Mouse (Mus musculus) neural tube, embryonic 11.5 days (tissue): ENCODE data around the gene Hist2h4. TPM values are rescaled to one million over a fixed set of nuclear protein-coding genes. Genes with fewer than 3 reads are reported as not detected.
"Not testable (repeated sequence)": the region's sequence is repeated elsewhere in the genome, so short reads cannot be mapped to it uniquely, and the experiment has no call there.

ENCODE experiments used
- ATAC-seq: fragments of 200-750 bp; cut with Nextera tagmentation; 2 replicates; pipeline ENCODE4 v1.8.0; 2017; ENCODE audit warnings: moderate number of reproducible peaks, mild to moderate bottlenecking, moderate TSS enrichment, moderate library complexity; ENCODE audit not compliant: insufficient read depth, low FRiP score, low TSS enrichment
- DNase-seq: peaks from one replicate; pipeline ENCODE4 v3.0.0-alpha.2; 2015; ENCODE audit warnings: low spot score
- H3K27ac ChIP-seq: fragments of 300-500 bp; sonication (generic); 2 replicates; pipeline ENCODE4 v1.5.1; 2014; ENCODE audit warnings: low read depth, mild to moderate bottlenecking, low read length
- H3K27me3 ChIP-seq: fragments of 300-500 bp; sonication (generic); 2 replicates; pipeline ENCODE4 v1.6.1; 2014; ENCODE audit warnings: mild to moderate bottlenecking, low read length, mixed read lengths; ENCODE audit not compliant: control insufficient read depth, insufficient read depth
- H3K36me3 ChIP-seq: fragments of 300-500 bp; sonication (generic); 2 replicates; pipeline ENCODE4 v1.6.1; 2014; ENCODE audit warnings: mild to moderate bottlenecking, low read length, moderate library complexity, mixed read lengths; ENCODE audit not compliant: control insufficient read depth, insufficient read depth
- H3K4me1 ChIP-seq: fragments of 300-500 bp; sonication (generic); 2 replicates; pipeline ENCODE4 v1.6.1; 2014; ENCODE audit warnings: low read length, mixed read lengths; ENCODE audit not compliant: control insufficient read depth, insufficient read depth
- H3K4me2 ChIP-seq: fragments of 300-500 bp; sonication (generic); 2 replicates; pipeline ENCODE4 v1.6.1; 2014; ENCODE audit warnings: low read depth, mild to moderate bottlenecking, moderate library complexity
- H3K4me3 ChIP-seq: fragments of 300-500 bp; sonication (generic); 2 replicates; pipeline ENCODE4 v1.5.1; 2014; ENCODE audit warnings: low read depth, low read length
- H3K9ac ChIP-seq: fragments of 300-500 bp; sonication (generic); 2 replicates; pipeline ENCODE4 v1.6.1; 2014; ENCODE audit warnings: mild to moderate bottlenecking, low read length
- H3K9me3 ChIP-seq: fragments of 300-500 bp; sonication (generic); 2 replicates; pipeline ENCODE4 v1.6.1; 2016; ENCODE audit warnings: low read length; ENCODE audit not compliant: control insufficient read depth
- WGBS: fragments of 180-500 bp; shearing (Covaris S2); extraction: QIAGEN DNeasy Blood & Tissue Kit; methylation state at CpG from one replicate; pipeline ENCODE4 v1.1.7; 2014; 5-methylcytosine and 5-hydroxymethylcytosine counted together
- polyA plus RNA-seq: library from polyadenylated mRNA; unstranded; fragments of >200 nt; fragmentation: Nextera tagmentation; extraction: Ambion mirVana; gene quantifications from 2 replicates; pipeline ENCODE4 v1.2.1, GENCODE M21; 2014

Gene Hist2h4
- polyA plus RNA-seq, 1 experiment from 2014 or later: 5.8 TPM

DNA sequence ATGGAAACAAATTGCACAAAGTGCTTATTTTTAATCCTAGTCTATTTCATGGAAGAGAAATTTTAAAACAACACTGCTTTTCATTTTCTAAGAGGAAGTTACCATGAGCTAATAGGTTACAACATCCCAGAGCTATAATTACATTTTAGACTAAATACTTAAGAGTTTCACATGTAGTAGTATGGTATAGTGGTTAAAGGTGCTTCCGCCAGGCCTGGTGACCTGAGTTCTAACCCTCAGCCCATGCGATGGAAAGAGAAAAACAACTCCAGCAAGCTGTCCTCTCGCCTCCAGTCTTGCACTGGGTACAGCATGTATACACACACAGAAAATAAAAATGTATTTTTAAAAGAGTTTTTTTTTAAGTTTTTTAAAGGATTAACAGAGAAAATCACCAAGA lies 11.3 kb downstream of the Hist2h4 start:
- ATAC-seq: no peak
- 0 out of 2 replicates have a peak, but pooled peaks cover 2% of the 10 kb centered on the region for H3K4me1 ChIP-seq
- H3K9me3 ChIP-seq: no peaks in the 10 kb centered on the region
- no peak overlapping the region for H3K4me3 ChIP-seq
- no peak overlapping the region for H3K4me2 ChIP-seq
- no peak overlapping the region for H3K27ac ChIP-seq
- no peaks in the 10 kb centered on the region for H3K27me3 ChIP-seq
- H3K9ac ChIP-seq: no peak overlapping the region
- DNase-seq: no peak
- no peaks in the 10 kb centered on the region for H3K36me3 ChIP-seq
- 90% methylated on average over 3 of the region's 3 CpGs for WGBS

DNA sequence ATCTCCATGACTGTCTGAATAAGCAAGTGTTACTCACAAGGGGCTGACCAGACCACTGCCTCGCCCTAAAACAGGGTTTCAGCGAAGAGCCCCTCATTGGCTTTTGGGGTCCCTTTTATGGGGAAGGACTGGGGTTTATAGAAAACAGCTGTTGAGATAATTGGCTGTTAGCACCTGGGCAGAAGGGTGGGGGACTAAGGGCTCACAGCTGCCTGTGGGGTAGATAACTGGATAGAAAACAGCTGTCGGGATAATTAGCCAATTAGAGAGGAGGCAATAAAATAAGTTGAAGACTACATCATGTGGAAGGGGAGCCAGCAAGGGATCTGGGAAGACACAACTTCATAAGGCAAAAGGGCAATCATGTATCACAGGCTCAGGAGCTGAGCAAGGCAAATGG lies 12.2 kb downstream of the Hist2h4 start:
- no peak overlapping the region for H3K4me2 ChIP-seq
- 0 out of 2 replicates have a peak, but pooled peaks cover 2% of the 10 kb centered on the region for H3K4me1 ChIP-seq
- H3K36me3 ChIP-seq: no peaks in the 10 kb centered on the region
- ATAC-seq: no peak
- DNase-seq: no peak
- no peak overlapping the region for H3K27ac ChIP-seq
- no peak overlapping the region for H3K4me3 ChIP-seq
- no peaks in the 10 kb centered on the region for H3K27me3 ChIP-seq
- no peak overlapping the region for H3K9ac ChIP-seq
- H3K9me3 ChIP-seq: no peaks in the 10 kb centered on the region
- WGBS: 61% methylated on average over 3 of the region's 3 CpGs

DNA sequence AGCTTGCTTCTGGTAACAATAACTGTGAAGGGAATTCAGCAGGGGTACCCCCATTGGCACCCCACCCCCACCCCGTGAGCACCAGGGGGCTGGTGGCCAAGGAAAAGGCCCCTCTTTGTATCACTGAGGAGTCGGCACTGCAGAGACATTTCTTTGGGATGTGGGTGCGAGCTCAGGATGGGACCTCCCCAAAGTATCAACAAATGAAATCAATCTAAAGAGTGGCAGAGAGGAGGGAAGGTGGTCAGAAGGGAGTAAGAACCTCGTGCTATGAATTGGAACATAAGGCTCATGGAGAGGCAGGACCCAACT lies 14.1 kb downstream of the Hist2h4 start:
- 62% methylated on average over 4 of the region's 4 CpGs for WGBS
- no peak for ATAC-seq
- DNase-seq: no peak
- H3K9ac ChIP-seq: no peak overlapping the region
- H3K36me3 ChIP-seq: no peaks in the 10 kb centered on the region
- H3K27ac ChIP-seq: no peak overlapping the region
- H3K4me1 ChIP-seq: peaks cover 7% of the 10 kb centered on the region; the same call in 1 of the 2 replicates
- no peaks in the 10 kb centered on the region for H3K9me3 ChIP-seq
- H3K27me3 ChIP-seq: no peaks in the 10 kb centered on the region
- H3K4me2 ChIP-seq: peak overlapping the region; percentile 21
- peak overlapping the region; percentile 10; the same call in 1 of the 2 replicates for H3K4me3 ChIP-seq

DNA sequence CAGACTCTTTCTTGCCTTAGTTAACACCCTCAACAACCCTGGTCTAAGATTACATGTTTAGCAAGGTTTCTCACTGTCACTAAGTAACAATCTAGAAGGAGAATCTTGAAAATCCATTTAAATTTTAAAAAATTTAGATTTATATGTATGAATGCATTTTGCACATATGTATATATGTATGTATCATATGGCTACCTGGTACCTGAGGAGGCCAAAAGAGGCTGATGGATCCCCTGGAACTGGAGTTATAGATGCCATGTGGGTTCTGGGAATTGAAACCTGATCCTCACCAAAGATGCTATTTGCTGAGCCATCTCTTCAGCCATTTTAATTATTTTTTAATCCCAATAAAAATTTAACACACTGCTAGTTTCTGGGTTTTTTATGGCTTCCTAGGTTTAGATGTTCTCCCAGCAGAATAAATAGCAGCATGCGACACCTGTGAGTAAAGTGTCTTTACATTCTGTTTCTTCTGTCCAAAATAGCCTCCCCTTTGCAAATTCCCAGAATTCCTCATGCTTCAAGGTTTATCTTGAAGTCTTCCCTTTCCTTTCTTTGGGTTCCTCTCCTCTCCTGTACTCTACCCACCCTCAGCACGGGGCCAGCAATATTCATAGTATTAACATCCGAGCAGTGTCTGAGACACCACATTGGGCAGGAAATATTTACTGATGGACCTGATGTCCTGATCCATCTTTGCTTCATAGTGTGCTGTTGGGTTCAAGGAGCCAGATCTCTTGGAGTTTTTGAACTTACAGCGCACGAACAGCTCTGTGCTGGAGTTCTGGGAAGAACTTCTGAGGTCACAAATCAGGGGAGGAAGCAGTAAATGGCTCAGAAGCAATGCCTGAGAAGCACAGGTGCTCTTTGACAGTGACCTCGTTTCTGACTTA lies 14.7 kb downstream of the Hist2h4 start:
- 51% methylated on average over 6 of the region's 6 CpGs for WGBS
- no peaks in the 10 kb centered on the region for H3K36me3 ChIP-seq
- H3K9ac ChIP-seq: no peak overlapping the region
- ATAC-seq (no peak), DNase-seq (no peak)
- H3K4me1 ChIP-seq: peaks cover 7% of the 10 kb centered on the region; the same call in 1 of the 2 replicates
- H3K4me3 ChIP-seq: peak overlapping the region; percentile 32
- no peak overlapping the region for H3K27ac ChIP-seq
- peak overlapping the region; percentile 54 for H3K4me2 ChIP-seq
- no peaks in the 10 kb centered on the region for H3K27me3 ChIP-seq
- no peaks in the 10 kb centered on the region for H3K9me3 ChIP-seq

DNA sequence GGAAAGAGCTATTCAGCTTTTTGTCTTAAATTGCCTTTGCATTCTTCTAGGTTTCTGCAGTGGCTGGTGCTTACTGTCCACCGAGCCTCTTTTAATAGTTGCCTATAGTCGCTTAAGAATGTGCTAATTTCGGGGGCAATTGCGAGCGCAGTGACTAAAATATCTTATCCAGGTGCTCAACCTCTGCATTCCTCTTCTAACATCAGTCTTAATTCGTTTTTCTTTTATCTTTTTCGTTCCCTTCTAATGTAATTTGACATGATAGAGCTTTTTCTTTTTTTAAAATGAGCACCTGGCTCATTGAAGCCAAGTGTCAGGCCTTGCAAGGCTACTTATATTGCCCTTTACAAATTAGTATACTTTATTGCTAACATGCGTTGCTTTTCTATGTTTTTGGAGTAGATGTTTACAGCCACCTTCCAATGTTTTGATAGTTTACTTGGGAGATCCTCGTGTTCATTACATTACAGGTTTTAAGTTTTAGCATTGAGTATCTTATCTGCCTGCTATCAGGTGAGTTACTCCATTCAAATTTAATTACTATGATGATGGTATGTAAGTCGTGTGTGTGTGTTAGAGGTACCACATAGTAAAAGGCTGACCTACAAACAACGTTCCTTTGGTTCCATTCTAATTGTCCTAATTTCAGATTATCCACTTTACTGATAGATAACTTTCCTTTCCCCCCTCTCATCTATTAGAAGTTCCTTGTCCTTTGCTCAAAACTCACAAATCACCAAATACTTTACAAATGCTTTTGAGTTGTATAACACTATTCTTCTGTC lies 15.6 kb downstream of the Hist2h4 start:
- peak overlapping the region; percentile 54 for H3K4me2 ChIP-seq
- no peaks in the 10 kb centered on the region for H3K9me3 ChIP-seq
- peaks cover 7% of the 10 kb centered on the region; the same call in 1 of the 2 replicates for H3K4me1 ChIP-seq
- H3K4me3 ChIP-seq: peak overlapping the region; percentile 32
- no peak for ATAC-seq
- 2% methylated on average over 11 of the region's 11 CpGs for WGBS
- no peak overlapping the region; the same call in 1 of the 2 replicates for H3K27ac ChIP-seq
- H3K36me3 ChIP-seq: no peaks in the 10 kb centered on the region
- H3K9ac ChIP-seq: peak overlapping the region; percentile 64
- DNase-seq: peak; percentile 25
- H3K27me3 ChIP-seq: no peaks in the 10 kb centered on the region

DNA sequence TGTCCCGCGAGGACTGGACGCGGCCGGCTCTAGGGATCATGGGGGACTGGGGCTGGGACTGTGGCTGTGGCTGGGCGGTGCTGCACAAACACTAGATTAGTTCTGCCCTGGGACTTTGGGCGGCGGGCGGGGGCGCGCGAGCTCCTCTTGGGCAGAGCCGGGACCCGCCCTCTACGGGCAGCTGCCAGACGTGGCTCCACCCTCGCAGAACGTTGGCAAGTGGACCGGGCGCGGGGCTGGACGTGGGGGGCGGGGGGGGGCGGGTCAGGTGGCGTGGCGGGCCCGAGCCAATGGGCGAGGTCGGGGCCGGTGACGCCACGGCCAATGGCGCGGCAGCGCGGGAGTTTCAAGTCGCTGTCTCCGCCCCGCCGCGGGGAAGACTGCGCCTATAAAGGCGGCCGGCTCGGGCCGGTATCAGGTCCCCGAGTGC lies 16.7 kb downstream of the Hist2h4 start, which contains the start of gene Hist2h3c1:
Hist2h3c1 (plus strand) TSS at position 259 of the 430 bp plus-strand sequence.
- ATAC-seq: peak; percentile 91
- not testable (repeated sequence) for DNase-seq, H3K9me3 ChIP-seq, H3K4me1 ChIP-seq, H3K27me3 ChIP-seq, H3K27ac ChIP-seq, H3K36me3 ChIP-seq
- peak within 1 kb of the TSS; percentile 64 for H3K9ac ChIP-seq
- peak within 1 kb of the TSS; percentile 54 for H3K4me2 ChIP-seq
- no CpG with 5 or more reads among the region's 47 CpGs for whole genome bisulfite sequencing
- H3K4me3 ChIP-seq: peak within 1 kb of the TSS; percentile 32

DNA sequence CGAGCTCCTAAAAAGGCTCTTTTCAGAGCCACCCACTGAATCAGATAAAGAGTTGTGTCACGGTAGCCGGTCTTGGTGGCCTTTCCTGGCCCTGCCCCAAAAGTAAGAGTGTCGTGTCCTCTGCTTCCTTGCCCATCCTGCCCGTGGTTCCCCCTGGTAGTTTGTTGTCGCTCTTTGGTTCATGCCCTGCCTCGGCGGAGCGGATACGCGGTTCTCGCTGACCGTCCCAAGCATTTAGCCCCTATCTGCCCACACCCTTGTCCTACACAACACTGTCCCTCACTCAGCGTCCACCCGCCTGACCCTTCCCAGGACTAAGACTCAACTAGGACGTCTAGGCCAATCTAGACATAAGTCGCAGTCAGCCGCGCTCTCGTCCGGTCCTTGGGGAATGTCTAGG lies 17.1 kb downstream of the Hist2h4 start:
- H3K4me2 ChIP-seq, H3K36me3 ChIP-seq, DNase-seq, H3K27me3 ChIP-seq, H3K4me1 ChIP-seq, H3K9me3 ChIP-seq, H3K27ac ChIP-seq, H3K9ac ChIP-seq: not testable (repeated sequence)
- ATAC-seq: peak; percentile 21
- 0% methylated on average over 10 of the region's 21 CpGs for WGBS
- H3K4me3 ChIP-seq: peak overlapping the region; percentile 23; the same call in 1 of the 2 replicates

DNA sequence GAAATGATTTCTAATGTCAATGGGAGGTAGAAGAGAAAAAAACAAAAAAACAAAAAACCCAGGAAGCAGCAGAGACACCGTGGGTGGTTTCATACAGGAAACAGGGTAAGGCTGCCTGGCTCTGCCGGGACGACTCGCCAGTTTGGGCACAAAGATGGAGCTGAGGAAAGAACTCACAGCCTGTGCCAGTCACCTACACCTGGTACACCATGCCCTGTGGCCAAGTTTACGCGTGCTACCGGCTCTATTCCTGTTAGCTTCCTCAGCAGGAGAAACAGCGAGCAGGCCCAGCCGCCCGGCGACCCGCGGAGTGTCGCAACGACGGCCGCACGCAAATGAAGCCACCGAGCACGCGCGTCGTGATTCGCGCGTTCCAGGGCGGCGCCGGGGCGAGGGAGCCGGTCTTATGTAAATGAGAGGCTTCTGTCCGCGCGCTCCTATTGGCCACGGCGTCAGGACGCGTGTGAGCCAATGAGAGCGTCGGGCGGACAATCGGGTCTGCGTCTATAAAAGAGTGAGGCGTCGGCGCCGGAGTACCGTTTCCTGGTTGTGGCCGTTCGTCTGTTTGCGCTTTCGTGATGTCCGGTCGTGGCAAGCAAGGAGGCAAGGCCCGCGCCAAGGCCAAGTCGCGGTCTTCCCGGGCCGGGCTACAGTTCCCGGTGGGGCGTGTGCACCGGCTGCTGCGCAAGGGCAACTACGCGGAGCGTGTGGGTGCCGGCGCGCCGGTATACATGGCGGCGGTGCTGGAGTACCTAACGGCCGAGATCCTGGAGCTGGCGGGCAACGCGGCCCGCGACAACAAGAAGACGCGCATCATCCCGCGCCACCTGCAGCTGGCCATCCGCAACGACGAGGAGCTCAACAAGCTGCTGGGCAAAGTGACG lies 17.9 kb downstream of the Hist2h4 start, which contains the start of gene Hist2h2aa1:
Hist2h2aa1 (plus strand) TSS at position 495 of the 884 bp plus-strand sequence.
- under 1% methylated on average over 27 of the region's 88 CpGs for WGBS
- ATAC-seq: peak; percentile 82

More for the DNA sequence above, 17.9 kb downstream of the Hist2h4 start, which contains the start of gene Hist2h2aa1:
- peak; percentile 75 for DNase-seq
- Histone ChIP-seq H3K27ac (peak within 1 kb of the TSS; percentile 86), H3K4me2 (peak within 1 kb of the TSS; percentile 56), H3K4me3 (peak within 1 kb of the TSS; percentile 38), H3K9ac (peak within 1 kb of the TSS; percentile 72)
- H3K4me1 ChIP-seq, H3K27me3 ChIP-seq, H3K9me3 ChIP-seq, H3K36me3 ChIP-seq: not testable (repeated sequence)
